Mouse (Mus musculus) stomach, postnatal 0 days (tissue): ENCODE data around the gene D630039A03Rik. TPM values are rescaled to one million over a fixed set of nuclear protein-coding genes. Genes with fewer than 3 reads are reported as not detected.
A peak's percentile ranks its signal among the peaks of the same experiment; 100 is the strongest.

Experiments used
- ATAC-seq: fragments of 200-750 bp; cut with Nextera tagmentation; 2 replicates; pipeline ENCODE4 v1.8.0; 2017; ENCODE audit not compliant: low FRiP score, low TSS enrichment
- DNase-seq: peaks from one replicate; pipeline ENCODE4 v3.0.0-alpha.2; 2016; ENCODE audit warnings: low spot score
- H3K27ac ChIP-seq: fragments of 300-500 bp; sonication (generic); replicated peaks from 2 replicates; pipeline ENCODE4 v1.5.1; 2014; ENCODE audit warnings: mild to moderate bottlenecking, control low read depth
- H3K27me3 ChIP-seq: fragments of 300-500 bp; sonication (generic); 2 replicates; pipeline ENCODE4 v1.6.1; 2014; ENCODE audit warnings: low read length; ENCODE audit not compliant: control insufficient read depth, insufficient read depth
- H3K36me3 ChIP-seq: fragments of 300-500 bp; sonication (generic); 2 replicates; pipeline ENCODE4 v1.6.1; 2014; ENCODE audit warnings: low read length, mixed read lengths; ENCODE audit not compliant: control insufficient read depth, insufficient read depth
- H3K4me1 ChIP-seq: fragments of 300-500 bp; sonication (generic); replicated peaks from 2 replicates; pipeline ENCODE4 v1.6.1; 2014; ENCODE audit warnings: antibody characterized with exemption; ENCODE audit not compliant: control insufficient read depth, insufficient read depth
- H3K4me2 ChIP-seq: fragments of 300-500 bp; sonication (generic); replicated peaks from 2 replicates; pipeline ENCODE4 v1.6.1; 2014; ENCODE audit warnings: low read depth, mild to moderate bottlenecking, control low read depth, moderate library complexity
- H3K4me3 ChIP-seq: fragments of 300-500 bp; sonication (generic); 2 replicates; pipeline ENCODE4 v1.5.1; 2014; ENCODE audit warnings: low read depth, low read length, control low read depth
- H3K9ac ChIP-seq: fragments of 300-500 bp; sonication (generic); 2 replicates; pipeline ENCODE4 v1.6.1; 2014; ENCODE audit warnings: mild to moderate bottlenecking, low read length, control low read depth, mixed read lengths
- H3K9me3 ChIP-seq: fragments of 300-500 bp; sonication (generic); 2 replicates; pipeline ENCODE4 v1.6.1; 2016; ENCODE audit warnings: low read length; ENCODE audit not compliant: control insufficient read depth
- CTCF ChIP-seq: IDR thresholded peaks from 2 replicates; pipeline ENCODE4 v1.5.1; 2016; ENCODE audit warnings: antibody characterized with exemption, low read depth, mild to moderate bottlenecking, moderate library complexity
- EP300 ChIP-seq: optimal IDR thresholded peaks from 2 replicates; pipeline ENCODE3; 2016; ENCODE audit warnings: antibody characterized with exemption
- WGBS: fragments of 180-500 bp; shearing (Covaris S2); extraction: QIAGEN DNeasy Blood & Tissue Kit; methylation state at CpG from one replicate; pipeline ENCODE4 v1.1.7; 2014; 5-methylcytosine and 5-hydroxymethylcytosine counted together
- polyA plus RNA-seq: library from polyadenylated mRNA; unstranded; fragments of >200 nt; fragmentation: Nextera tagmentation; extraction: Ambion mirVana; gene quantifications from 2 replicates; pipeline ENCODE4 v1.2.1, GENCODE M21; 2015

Gene D630039A03Rik
- polyA plus RNA-seq, 1 experiment from 2014 or later: 12.7 TPM

GRCm38 (mm10) chr4:57956029-57956960 is 40.2 kb upstream of the D630039A03Rik start, which contains the start of gene Txn1:
Gene Txn1 (minus strand): TSS chr4:57956411.
- H3K9ac ChIP-seq: peak within 1 kb of the TSS; percentile 82
- H3K4me2 ChIP-seq: peak within 1 kb of the TSS; percentile 63
- DNase-seq: peak; percentile 100
- no peaks in the 10 kb centered on the region; the same call in 1 of the 2 replicates for H3K9me3 ChIP-seq
- H3K36me3 ChIP-seq: peaks cover 8% of the 10 kb centered on the region
- peak; percentile 97 for ATAC-seq
- H3K27ac ChIP-seq: peak within 1 kb of the TSS; percentile 99
- H3K4me1 ChIP-seq: peaks cover 9% of the 10 kb centered on the region; the same call in 1 of the 2 replicates
- under 1% methylated on average over 65 of the region's 71 CpGs for WGBS
- no peaks in the 10 kb centered on the region for H3K27me3 ChIP-seq
- peak within 1 kb of the TSS; percentile 76 for H3K4me3 ChIP-seq
- peak; percentile 79 for TF ChIP-seq EP300
- no peak for TF ChIP-seq CTCF

GRCm38 (mm10) chr4:57955544-57955958 is 39.5 kb upstream of the D630039A03Rik start:
- 0 out of 2 replicates have a peak, but pooled peaks have one; percentile 19 for TF ChIP-seq CTCF
- TF ChIP-seq EP300: peak; percentile 48
- Histone ChIP-seq H3K9me3 (no peaks in the 10 kb centered on the region; the same call in 1 of the 2 replicates), H3K4me3 (peak overlapping the region; percentile 76), H3K27ac (peak overlapping the region; percentile 95), H3K9ac (peak overlapping the region; percentile 82), H3K27me3 (no peaks in the 10 kb centered on the region), H3K4me2 (peak overlapping the region; percentile 63), H3K4me1 (peaks cover 12% of the 10 kb centered on the region; the same call in 1 of the 2 replicates), H3K36me3 (peaks cover 15% of the 10 kb centered on the region)
- DNase-seq (peak; percentile 87), ATAC-seq (peak; percentile 27)
- 0% methylated on average over 25 of the region's 25 CpGs for WGBS

- H3K27me3 ChIP-seq: no peaks in the 10 kb centered on the region
- H3K36me3 ChIP-seq: peaks cover 19% of the 10 kb centered on the region
- H3K27ac ChIP-seq: peak overlapping the region; percentile 95
- H3K4me2 ChIP-seq: peak overlapping the region; percentile 63
- DNase-seq (peak; percentile 18), ATAC-seq (no peak)
- peak overlapping the region; percentile 82 for H3K9ac ChIP-seq
- peak overlapping the region; percentile 76 for H3K4me3 ChIP-seq
- H3K4me1 ChIP-seq: peaks cover 12% of the 10 kb centered on the region; the same call in 1 of the 2 replicates
- no peak for TF ChIP-seq CTCF
- no peak for TF ChIP-seq EP300
- WGBS: 50% methylated on average over 8 of the region's 8 CpGs
- no peaks in the 10 kb centered on the region; the same call in 1 of the 2 replicates for H3K9me3 ChIP-seq
Measured at GRCm38 (mm10) chr4:57954991-57955390, 38.9 kb upstream of the D630039A03Rik start.

- 37% methylated on average over 6 of the region's 6 CpGs for WGBS
- peak overlapping the region; percentile 82; the same call in 1 of the 2 replicates for H3K9ac ChIP-seq
- no peaks in the 10 kb centered on the region for H3K27me3 ChIP-seq
- H3K4me1 ChIP-seq: peaks cover 12% of the 10 kb centered on the region; the same call in 1 of the 2 replicates
- peaks cover 20% of the 10 kb centered on the region for H3K36me3 ChIP-seq
- H3K4me3 ChIP-seq: peak overlapping the region; percentile 76
- peak overlapping the region; percentile 63 for H3K4me2 ChIP-seq
- TF ChIP-seq EP300: no peak
- no peak for TF ChIP-seq CTCF
- no peaks in the 10 kb centered on the region; the same call in 1 of the 2 replicates for H3K9me3 ChIP-seq
- DNase-seq: peak; percentile 61
- peak; percentile 9; the same call in 1 of the 2 replicates for ATAC-seq
- peak overlapping the region; percentile 95 for H3K27ac ChIP-seq
Measured at GRCm38 (mm10) chr4:57954580-57954979, 38.5 kb upstream of the D630039A03Rik start.

GRCm38 (mm10) chr4:57953796-57954195 is 37.7 kb upstream of the D630039A03Rik start:
- no peak for ATAC-seq
- Histone ChIP-seq H3K9ac (no peak overlapping the region), H3K4me1 (peaks cover 12% of the 10 kb centered on the region; the same call in 1 of the 2 replicates), H3K27me3 (no peaks in the 10 kb centered on the region), H3K27ac (no peak overlapping the region), H3K4me3 (no peak overlapping the region), H3K9me3 (no peaks in the 10 kb centered on the region; the same call in 1 of the 2 replicates), H3K4me2 (peak overlapping the region; percentile 63; the same call in 1 of the 2 replicates), H3K36me3 (peaks cover 28% of the 10 kb centered on the region)
- 85% methylated on average over 7 of the region's 7 CpGs for WGBS
- peak; percentile 44 for DNase-seq
- TF ChIP-seq CTCF (no peak), EP300 (no peak)
